Mouse (Mus musculus) ovary, postnatal 10 days (tissue): ENCODE results near the gene 4930544D05Rik.
"Not testable (repeated sequence)": the region's sequence is repeated elsewhere in the genome, so short reads cannot be mapped to it uniquely, and the experiment has no call there.

ENCODE experiments used
- DNase-seq: peaks from one replicate; pipeline ENCODE4 v3.0.0; 2022; ENCODE audit warnings: low spot score

Gene 4930544D05Rik

GRCm38 (mm10) chr11:70615516-70616093 lies at the start of gene 4930544D05Rik:
Gene 4930544D05Rik (plus strand): TSS chr11:70615848.
- DNase-seq: no peak

GRCm38 (mm10) chr11:70566586-70566985 lies 49.1 kb upstream of the 4930544D05Rik start:
- DNase-seq: no peak

- DNase-seq: not testable (repeated sequence)
These were observed 45.0 kb upstream of the 4930544D05Rik start for GRCm38 (mm10) chr11:70570614-70571013.

GRCm38 (mm10) chr11:70571641-70572040 lies 44.0 kb upstream of the 4930544D05Rik start:
- no peak for DNase-seq

- no peak for DNase-seq
These were observed 43.2 kb upstream of the 4930544D05Rik start for GRCm38 (mm10) chr11:70572348-70572902.

GRCm38 (mm10) chr11:70573872-70574271 lies 41.8 kb upstream of the 4930544D05Rik start:
- no peak for DNase-seq

- DNase-seq: no peak
These were observed 38.4 kb upstream of the 4930544D05Rik start for GRCm38 (mm10) chr11:70577201-70577600.

- DNase-seq: no peak
These were observed 36.7 kb upstream of the 4930544D05Rik start for GRCm38 (mm10) chr11:70578962-70579361.

GRCm38 (mm10) chr11:70579710-70580357 lies 35.8 kb upstream of the 4930544D05Rik start:
- no peak for DNase-seq

- no peak for DNase-seq
These were observed 35.3 kb upstream of the 4930544D05Rik start for GRCm38 (mm10) chr11:70580358-70580720.

- DNase-seq: no peak
These were observed 34.7 kb upstream of the 4930544D05Rik start for GRCm38 (mm10) chr11:70580921-70581320.

- no peak for DNase-seq
These were observed 33.5 kb upstream of the 4930544D05Rik start for GRCm38 (mm10) chr11:70582196-70582595.

GRCm38 (mm10) chr11:70583022-70583714 lies 32.5 kb upstream of the 4930544D05Rik start:
- no peak for DNase-seq

GRCm38 (mm10) chr11:70583775-70584174 lies 31.9 kb upstream of the 4930544D05Rik start:
- DNase-seq: no peak

GRCm38 (mm10) chr11:70585457-70585856 lies 30.2 kb upstream of the 4930544D05Rik start:
- no peak for DNase-seq

GRCm38 (mm10) chr11:70586261-70586660 lies 29.4 kb upstream of the 4930544D05Rik start:
- DNase-seq: no peak

- no peak for DNase-seq
These were observed 28.7 kb upstream of the 4930544D05Rik start for GRCm38 (mm10) chr11:70586954-70587353.

- no peak for DNase-seq
These were observed 23.9 kb upstream of the 4930544D05Rik start for GRCm38 (mm10) chr11:70591733-70592132.

GRCm38 (mm10) chr11:70594253-70594989 lies 21.2 kb upstream of the 4930544D05Rik start:
- DNase-seq: no peak

GRCm38 (mm10) chr11:70595638-70596037 lies 20.0 kb upstream of the 4930544D05Rik start:
- DNase-seq: no peak

GRCm38 (mm10) chr11:70596094-70596493 lies 19.6 kb upstream of the 4930544D05Rik start:
- DNase-seq: no peak

- no peak for DNase-seq
These were observed 18.3 kb upstream of the 4930544D05Rik start for GRCm38 (mm10) chr11:70597301-70597700.
